Mouse (Mus musculus) lung, postnatal 4 days (tissue): Measurements from ENCODE around the gene Trim33.

ENCODE experiments used
- DNase-seq, 2 experiments: peaks; one replicate each; pipeline ENCODE4 v3.0.0; 2021

Gene Trim33

DNA sequence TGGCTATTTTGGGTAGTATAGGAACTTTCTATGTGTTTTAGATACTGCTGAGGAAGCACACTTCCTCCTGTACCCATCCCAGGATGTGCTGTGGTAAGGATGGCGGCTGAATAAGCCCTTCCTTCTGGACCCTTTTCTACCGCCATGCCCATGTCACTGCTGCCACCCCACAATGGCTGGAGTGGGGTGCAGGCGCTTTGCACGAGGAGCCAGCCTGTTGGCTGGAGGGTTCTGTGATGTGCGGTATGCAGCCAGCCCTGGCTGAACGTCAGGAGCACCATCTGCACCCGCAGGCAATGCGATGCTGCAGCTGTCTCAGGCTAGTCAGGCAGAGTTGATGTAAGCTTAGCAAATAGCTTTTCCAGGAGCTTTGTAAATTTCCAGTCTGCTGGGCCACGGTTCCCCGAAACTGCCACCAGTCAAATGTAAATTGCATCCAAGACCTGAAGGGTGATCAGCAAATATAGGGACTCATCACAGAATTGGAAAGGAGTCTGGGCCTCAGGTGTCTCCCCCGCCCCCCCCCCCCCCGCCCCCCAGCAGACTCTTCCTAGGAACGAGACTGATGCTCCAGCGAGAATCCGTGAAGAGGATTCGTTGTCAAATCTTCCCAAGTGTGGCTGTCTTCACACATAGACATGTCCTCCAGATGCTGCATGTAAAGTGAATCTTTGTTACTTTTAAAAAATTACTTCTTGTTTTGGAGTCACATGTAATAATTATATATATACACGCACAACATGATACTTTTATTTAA lies 122.4 kb downstream of the Trim33 start:
- DNase-seq, result no peak

DNA sequence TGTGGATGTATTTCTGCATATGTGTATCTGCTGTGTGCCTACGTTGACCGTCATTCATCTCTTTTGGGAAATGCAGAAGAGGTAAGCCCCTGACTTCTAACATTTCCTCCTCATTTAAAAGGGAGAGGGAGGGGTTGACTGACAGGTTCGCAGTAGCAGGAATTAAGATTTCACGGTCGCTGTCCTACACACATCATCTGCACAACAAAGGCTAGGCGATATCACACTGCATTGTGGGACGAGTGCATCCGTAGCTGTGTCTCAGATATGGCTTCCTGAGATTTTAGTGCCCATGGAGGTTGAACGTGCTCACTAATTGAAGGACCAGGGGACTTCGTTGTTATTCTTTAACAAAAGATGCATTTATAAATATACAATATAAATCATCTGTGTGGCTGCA lies 123.1 kb downstream of the Trim33 start:
- no peak for DNase-seq

DNA sequence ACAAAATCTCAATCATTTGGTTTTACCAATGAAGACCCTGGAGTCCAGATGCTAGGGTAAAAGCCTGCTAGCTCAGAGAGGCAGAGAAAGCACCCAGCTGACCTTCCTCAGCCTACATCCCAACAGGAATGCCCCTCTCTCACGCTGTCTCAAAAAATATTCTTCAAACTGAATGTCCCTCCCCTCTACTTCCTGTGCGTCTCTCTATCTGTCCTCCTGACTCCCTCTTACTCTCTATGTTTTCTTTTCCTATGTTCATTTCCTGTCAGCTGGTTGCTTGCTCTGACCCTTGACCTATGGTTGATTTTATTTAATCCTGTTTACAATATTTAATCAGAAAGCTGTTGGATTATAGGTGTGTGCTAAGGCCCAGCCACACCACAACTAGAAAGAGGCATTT lies 126.0 kb downstream of the Trim33 start:
- DNase-seq, result no peak

DNA sequence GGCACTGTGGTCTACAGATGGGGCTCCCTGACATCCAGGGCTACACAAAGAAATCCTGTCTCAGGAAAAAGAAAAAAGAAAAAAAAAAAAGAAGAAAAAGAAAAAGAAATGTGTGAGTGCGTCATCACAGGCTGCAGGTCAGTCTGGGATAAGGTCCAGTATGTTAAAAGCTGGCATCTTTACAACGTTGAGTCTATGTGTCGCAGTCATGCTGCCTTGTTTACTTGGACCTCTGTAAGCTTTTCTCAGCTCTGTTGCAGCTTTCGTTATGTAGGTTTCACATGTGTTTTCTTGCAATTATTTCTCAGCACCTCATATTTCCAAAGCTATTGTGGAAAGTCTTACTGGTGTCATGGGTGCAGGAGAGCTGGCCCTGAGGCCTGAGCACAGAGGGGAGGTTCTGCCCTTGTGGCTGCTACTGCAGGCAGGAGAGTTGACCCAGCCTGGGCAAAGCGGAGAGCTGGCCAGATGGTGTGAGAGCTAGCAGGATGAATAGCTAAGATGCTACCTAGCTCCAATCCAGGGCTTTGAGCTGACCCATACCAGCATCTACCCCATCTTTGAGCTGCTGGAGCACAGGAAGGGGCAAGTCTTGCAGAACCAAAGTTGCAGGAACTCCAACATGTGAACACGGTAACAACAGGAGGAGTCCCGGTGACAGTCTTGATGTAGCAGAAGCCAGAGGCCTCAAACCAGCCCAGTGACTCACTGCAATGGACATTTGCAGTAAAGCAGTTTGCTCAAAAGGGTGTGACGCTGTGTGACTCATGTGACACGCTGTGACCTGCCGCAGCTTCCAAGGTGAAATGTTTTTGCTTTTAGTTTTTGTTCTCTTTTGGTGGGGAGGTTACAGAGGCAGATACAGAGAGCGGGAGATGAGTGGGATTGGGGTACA lies 127.0 kb downstream of the Trim33 start:
- no peak for DNase-seq
